Mouse (Mus musculus) midbrain, embryonic 10.5 days (tissue): Measurements from ENCODE around the gene Lxn. TPM values are rescaled to one million over a fixed set of nuclear protein-coding genes. Genes with fewer than 3 reads are reported as not detected.

Source experiments
- DNase-seq: peaks from one replicate; pipeline ENCODE4 v3.0.0-alpha.2; 2017; ENCODE audit warnings: low spot score
- H3K27ac ChIP-seq: fragments of 300-500 bp; sonication (generic); replicated peaks from 2 replicates; pipeline ENCODE4 v1.5.1; 2016; ENCODE audit warnings: mild to moderate bottlenecking
- H3K27me3 ChIP-seq: fragments of 300-500 bp; sonication (generic); 2 replicates; pipeline ENCODE4 v1.6.1; 2016; ENCODE audit warnings: low read depth, mild to moderate bottlenecking; ENCODE audit not compliant: poor library complexity, severe bottlenecking
- H3K36me3 ChIP-seq: fragments of 300-500 bp; sonication (generic); 2 replicates; pipeline ENCODE4 v1.6.1; 2016; ENCODE audit warnings: mild to moderate bottlenecking, moderate library complexity
- H3K4me1 ChIP-seq: fragments of 300-500 bp; sonication (generic); 2 replicates; pipeline ENCODE4 v1.6.1; 2016
- H3K4me3 ChIP-seq: fragments of 300-500 bp; sonication (generic); 2 replicates; pipeline ENCODE4 v1.5.1; 2016; ENCODE audit warnings: mild to moderate bottlenecking, moderate library complexity
- H3K9me3 ChIP-seq: fragments of 300-500 bp; sonication (generic); replicated peaks from 2 replicates; pipeline ENCODE4 v1.6.1; 2016; ENCODE audit warnings: mild to moderate bottlenecking
- WGBS: fragments of 180-500 bp; shearing (Covaris S2); methylation state at CpG from one replicate; pipeline ENCODE4 v1.1.7; 2016; 5-methylcytosine and 5-hydroxymethylcytosine counted together
- polyA plus RNA-seq: library from polyadenylated mRNA; unstranded; fragments of >200 nt; fragmentation: Nextera tagmentation; extraction: Ambion mirVana; gene quantifications from 2 replicates; pipeline ENCODE4 v1.2.1, GENCODE M21; 2016

Gene Lxn
- polyA plus RNA-seq, 1 experiment from 2014 or later: 51.0 TPM

- H3K4me1 ChIP-seq: no peaks in the 10 kb centered on the region
- 94% methylated on average over 2 of the region's 2 CpGs for WGBS
- H3K27ac ChIP-seq: no peak overlapping the region
- no peaks in the 10 kb centered on the region; the same call in 1 of the 2 replicates for H3K9me3 ChIP-seq
- no peaks in the 10 kb centered on the region for H3K27me3 ChIP-seq
- DNase-seq: no peak
- no peak overlapping the region for H3K4me3 ChIP-seq
- H3K36me3 ChIP-seq: peaks cover 94% of the 10 kb centered on the region
These were observed 16.6 kb downstream of the Lxn start for GRCm38 (mm10) chr3:67447143-67447542.

GRCm38 (mm10) chr3:67434011-67434410, 29.7 kb downstream of the Lxn start:
- Histone ChIP-seq H3K36me3 (peaks cover 73% of the 10 kb centered on the region), H3K27ac (no peak overlapping the region), H3K4me3 (no peak overlapping the region), H3K9me3 (no peaks in the 10 kb centered on the region), H3K27me3 (no peaks in the 10 kb centered on the region), H3K4me1 (peaks cover 13% of the 10 kb centered on the region)
- no peak for DNase-seq
- 91% methylated on average over 6 of the region's 6 CpGs for WGBS

- peak; percentile 88 for DNase-seq
- no peaks in the 10 kb centered on the region for H3K27me3 ChIP-seq
- peaks cover 34% of the 10 kb centered on the region for H3K36me3 ChIP-seq
- WGBS: under 1% methylated on average over 24 of the region's 24 CpGs
- peaks cover 13% of the 10 kb centered on the region for H3K4me1 ChIP-seq
- H3K27ac ChIP-seq: peak within 1 kb of the TSS; percentile 87
- H3K9me3 ChIP-seq: peaks cover 14% of the 10 kb centered on the region
- peak within 1 kb of the TSS; percentile 99 for H3K4me3 ChIP-seq
These were observed 33.7 kb downstream of the Lxn start, which contains the start of gene Gfm1 for GRCm38 (mm10) chr3:67429999-67430380. Gfm1 (plus strand) TSS chr3:67430096.

GRCm38 (mm10) chr3:67429338-67429998, 34.3 kb downstream of the Lxn start:
- H3K9me3 ChIP-seq: peaks cover 14% of the 10 kb centered on the region
- peaks cover 13% of the 10 kb centered on the region for H3K4me1 ChIP-seq
- H3K27me3 ChIP-seq: no peaks in the 10 kb centered on the region
- peaks cover 29% of the 10 kb centered on the region for H3K36me3 ChIP-seq
- H3K27ac ChIP-seq: no peak overlapping the region
- 33% methylated on average over 8 of the region's 8 CpGs for WGBS
- H3K4me3 ChIP-seq: peak overlapping the region; percentile 99
- DNase-seq: no peak

Other genes starting within 250 kb of the Lxn start
- 26.1 and 29.8 TPM in 2 replicates for gene Mlf1, start 89.8 kb downstream of the Lxn start, polyA plus RNA-seq
- not detected in 2 replicates for gene Gm17402, start 88.8 kb downstream of the Lxn start, polyA plus RNA-seq
- gene Gfm1, start 33.8 kb downstream of the Lxn start, polyA plus RNA-seq: 49.6 and 52.4 TPM in 2 replicates
- 1.5 and 1.6 TPM in 2 replicates for gene Rarres1, start 51.6 kb upstream of the Lxn start, polyA plus RNA-seq
- gene Mfsd1, start 118.8 kb upstream of the Lxn start, polyA plus RNA-seq: 62.9 and 64.6 TPM in 2 replicates